Mouse (Mus musculus) bone marrow macrophage, adult 2 months (primary cell): ENCODE measurements around the gene Gm5148. TPM values are rescaled to one million over a fixed set of nuclear protein-coding genes. Genes with fewer than 3 reads are reported as not detected.

Experiments
- H3K27ac ChIP-seq: 2 replicates; pipeline ENCODE4 v1.5.1; 2012; ENCODE audit warnings: low read depth, low read length; ENCODE audit not compliant: insufficient read depth
- H3K4me1 ChIP-seq: 2 replicates; pipeline ENCODE4 v1.6.1; 2012; ENCODE audit warnings: low read length; ENCODE audit not compliant: control insufficient read depth, insufficient read depth
- H3K4me3 ChIP-seq: 2 replicates; pipeline ENCODE4 v1.5.1; 2012; ENCODE audit warnings: mild to moderate bottlenecking, low read length, moderate library complexity; ENCODE audit not compliant: insufficient read depth
- CTCF ChIP-seq: IDR thresholded peaks from 2 replicates; pipeline ENCODE4 v1.5.1; 2012; ENCODE audit warnings: low read depth, mild to moderate bottlenecking, low read length, moderate library complexity
- POLR2A ChIP-seq: IDR thresholded peaks from 2 replicates; pipeline ENCODE4 v1.6.1; 2012; ENCODE audit warnings: mild to moderate bottlenecking, low read depth, low read length, borderline replicate concordance
- polyA plus RNA-seq: library from polyadenylated mRNA; stranded (reverse); fragments of >200 nt; gene quantifications from 2 replicates; pipeline ENCODE4 v1.2.4, GENCODE M21; 2012; ENCODE audit not compliant: missing spikeins, insufficient read depth, insufficient read length

The Gm5148 gene
- polyA plus RNA-seq, 1 experiment: not detected

DNA sequence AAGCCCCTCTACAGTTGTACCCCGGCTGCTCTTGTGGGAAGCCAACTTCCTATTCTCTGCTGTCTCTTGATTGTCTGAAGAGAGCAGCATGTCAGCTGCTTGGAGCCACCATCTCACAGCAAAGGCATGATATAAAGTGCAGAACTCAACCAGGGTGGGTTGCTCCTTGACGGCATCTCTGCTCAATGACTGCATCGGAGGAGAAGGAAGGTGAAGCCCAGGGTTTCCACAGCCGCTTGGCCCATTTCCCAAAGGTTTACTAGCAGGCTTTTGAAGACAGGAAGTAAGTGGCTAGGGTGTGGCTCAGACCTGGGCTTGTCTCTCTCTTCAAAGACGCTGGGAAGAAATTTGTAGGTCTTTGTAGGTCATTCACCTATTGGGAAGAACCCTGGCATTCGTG lies 36.6 kb upstream of the Gm5148 start:
- Histone ChIP-seq H3K4me1 (peaks cover 6% of the 10 kb centered on the region; the same call in 1 of the 2 replicates), H3K4me3 (no peak overlapping the region), H3K27ac (no peak overlapping the region)
- no peak for TF ChIP-seq CTCF
- TF ChIP-seq POLR2A: no peak

DNA sequence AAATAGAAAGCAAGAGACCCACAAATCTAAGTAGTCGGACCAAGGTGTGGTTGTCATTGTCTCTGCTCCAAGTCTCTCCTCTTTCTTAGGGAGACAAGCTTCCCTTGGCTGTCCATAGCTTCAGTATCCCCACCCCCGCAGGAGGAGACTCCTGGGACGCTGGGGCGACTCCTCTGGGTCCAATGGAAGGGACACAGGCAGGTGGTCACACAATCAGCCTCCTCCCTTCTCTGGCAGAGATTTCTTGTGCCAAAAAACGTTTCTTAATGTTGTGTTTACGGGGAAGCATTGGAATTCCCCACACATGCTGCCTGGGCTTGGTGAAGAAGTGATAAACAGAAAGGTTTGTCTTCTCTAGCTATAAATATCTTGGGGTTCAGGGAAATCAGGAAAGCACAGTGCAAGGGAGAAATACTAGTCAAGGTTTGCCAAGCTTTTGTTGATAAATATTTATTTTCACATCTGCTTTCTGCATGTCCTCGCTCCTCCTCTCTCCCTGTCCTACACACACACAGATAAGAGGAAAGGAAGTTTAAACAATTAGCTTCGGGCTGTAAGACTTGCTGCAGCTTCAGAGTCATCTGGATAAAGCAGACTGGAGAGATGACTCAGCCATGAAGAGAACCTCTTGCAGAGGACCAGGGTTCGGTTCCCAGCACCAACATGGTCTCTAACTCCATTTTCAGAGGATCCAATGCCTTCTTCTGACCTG lies 34.5 kb upstream of the Gm5148 start:
- Histone ChIP-seq H3K4me3 (no peak overlapping the region), H3K27ac (no peak overlapping the region), H3K4me1 (peaks cover 12% of the 10 kb centered on the region)
- TF ChIP-seq POLR2A: no peak
- no peak for TF ChIP-seq CTCF

GRCm38 (mm10) chr3:37758124-37758523 lies 33.8 kb upstream of the Gm5148 start:
- no peak overlapping the region for H3K27ac ChIP-seq
- no peak overlapping the region for H3K4me3 ChIP-seq
- TF ChIP-seq CTCF: no peak
- H3K4me1 ChIP-seq: peaks cover 15% of the 10 kb centered on the region

DNA sequence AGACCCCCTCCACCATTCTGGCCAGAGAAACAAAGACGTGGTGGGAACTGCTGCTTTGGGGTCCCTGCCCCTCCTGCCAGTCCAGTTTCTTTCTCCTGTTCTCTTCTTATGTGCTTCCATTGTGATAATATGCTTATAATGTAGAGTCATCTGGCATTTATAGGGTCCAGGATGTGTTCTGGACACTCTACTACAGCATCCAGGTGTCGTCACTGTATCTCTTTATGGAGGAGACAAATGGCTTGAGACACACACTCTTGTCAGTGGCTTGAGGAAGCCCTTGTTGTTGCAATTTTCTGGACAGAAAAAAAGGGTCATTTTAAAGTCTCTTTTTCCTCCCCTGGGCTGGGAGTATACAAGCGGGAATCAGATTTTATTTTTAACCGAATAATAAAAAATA lies 33.3 kb upstream of the Gm5148 start:
- peaks cover 15% of the 10 kb centered on the region for H3K4me1 ChIP-seq
- no peak overlapping the region for H3K4me3 ChIP-seq
- no peak overlapping the region for H3K27ac ChIP-seq
- TF ChIP-seq POLR2A (no peak), CTCF (no peak)

GRCm38 (mm10) chr3:37756005-37756404 lies 31.7 kb upstream of the Gm5148 start:
- Histone ChIP-seq H3K27ac (no peak overlapping the region), H3K4me1 (peaks cover 14% of the 10 kb centered on the region), H3K4me3 (no peak overlapping the region)
- TF ChIP-seq CTCF (no peak), POLR2A (no peak)

DNA sequence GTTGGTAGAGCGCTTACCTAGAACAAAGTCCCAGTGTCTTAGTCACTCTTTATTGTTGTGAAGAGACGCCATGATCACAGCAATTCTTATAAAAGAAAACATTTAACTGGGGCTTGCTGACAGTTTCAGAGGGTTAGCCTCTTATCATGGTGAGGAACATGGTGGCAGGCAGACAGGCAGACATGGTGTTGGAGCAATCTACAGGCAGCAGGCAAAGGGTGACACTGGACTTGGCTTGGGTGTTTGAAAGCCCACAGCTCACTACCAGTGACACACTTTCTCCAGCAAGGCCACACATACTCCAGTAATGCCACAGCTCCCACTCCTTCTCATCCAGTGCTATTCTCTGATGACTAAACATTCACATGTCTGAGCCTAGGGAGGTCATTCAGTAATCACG lies 30.3 kb upstream of the Gm5148 start:
- TF ChIP-seq POLR2A (no peak), CTCF (no peak)
- Histone ChIP-seq H3K27ac (no peak overlapping the region), H3K4me3 (no peak overlapping the region), H3K4me1 (peaks cover 12% of the 10 kb centered on the region)

DNA sequence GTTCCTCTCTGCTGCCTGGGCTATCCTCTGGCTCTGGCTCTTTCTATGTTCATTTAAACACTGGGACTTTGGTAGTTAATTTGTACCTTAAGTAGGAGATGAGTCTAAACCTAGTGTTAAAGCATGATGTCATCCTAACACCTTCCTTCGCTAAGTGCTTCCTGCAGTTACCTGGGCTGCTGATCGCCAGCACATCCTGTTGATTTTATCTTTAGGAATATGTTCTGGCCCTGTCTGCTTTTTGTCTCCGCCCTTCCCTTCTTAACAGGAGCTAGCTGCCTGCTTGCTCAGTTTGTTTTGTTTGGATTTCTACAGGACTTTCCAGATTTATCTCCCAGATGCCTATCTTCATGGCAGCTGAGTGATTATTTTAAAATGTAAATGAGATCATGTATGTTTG lies 28.9 kb upstream of the Gm5148 start:
- no peak overlapping the region for H3K27ac ChIP-seq
- H3K4me3 ChIP-seq: no peak overlapping the region
- peaks cover 9% of the 10 kb centered on the region for H3K4me1 ChIP-seq
- TF ChIP-seq POLR2A (no peak), CTCF (no peak)

GRCm38 (mm10) chr3:37748002-37748733 lies 23.9 kb upstream of the Gm5148 start:
- Histone ChIP-seq H3K4me3 (no peak overlapping the region), H3K4me1 (peaks cover 11% of the 10 kb centered on the region), H3K27ac (no peak overlapping the region)
- no peak for TF ChIP-seq POLR2A
- no peak for TF ChIP-seq CTCF

- TF ChIP-seq POLR2A (no peak), CTCF (no peak)
- Histone ChIP-seq H3K4me3 (no peak overlapping the region), H3K4me1 (peaks cover 12% of the 10 kb centered on the region), H3K27ac (no peak overlapping the region)
These were observed 23.1 kb upstream of the Gm5148 start for GRCm38 (mm10) chr3:37747258-37748001.

DNA sequence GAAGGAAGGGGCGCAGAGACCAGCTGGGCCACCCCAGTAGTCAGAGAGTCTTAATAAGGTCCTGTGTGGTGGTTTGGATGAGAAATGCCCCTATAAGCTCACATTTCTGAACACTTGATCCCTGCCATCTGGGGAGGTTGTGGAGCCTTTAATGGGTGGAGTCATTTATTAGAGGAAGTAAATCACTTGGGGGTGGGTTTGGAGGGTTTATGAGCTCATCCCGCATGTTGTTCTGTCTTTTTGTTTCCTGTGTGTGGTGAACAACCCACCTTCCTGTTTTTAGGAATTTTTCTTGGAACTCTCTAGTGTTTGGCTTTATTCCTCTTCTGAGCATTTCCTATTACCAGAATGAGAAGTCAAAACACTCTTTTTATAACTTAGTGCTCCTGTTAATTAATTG lies 19.8 kb upstream of the Gm5148 start:
- no peak for TF ChIP-seq POLR2A
- no peak for TF ChIP-seq CTCF
- Histone ChIP-seq H3K27ac (peak overlapping the region; percentile 84), H3K4me1 (peaks cover 12% of the 10 kb centered on the region), H3K4me3 (no peak overlapping the region)
